Mouse (Mus musculus): ENCODE measurements around the gene Lrrc31. TPM values are rescaled to one million over a fixed set of nuclear protein-coding genes. Genes with fewer than 3 reads are reported as not detected.
A peak's percentile ranks its signal among the peaks of the same experiment; 100 is the strongest.

Lrrc31 gene
- total RNA-seq, 2 experiments from 2014 or later: not detected

DNA sequence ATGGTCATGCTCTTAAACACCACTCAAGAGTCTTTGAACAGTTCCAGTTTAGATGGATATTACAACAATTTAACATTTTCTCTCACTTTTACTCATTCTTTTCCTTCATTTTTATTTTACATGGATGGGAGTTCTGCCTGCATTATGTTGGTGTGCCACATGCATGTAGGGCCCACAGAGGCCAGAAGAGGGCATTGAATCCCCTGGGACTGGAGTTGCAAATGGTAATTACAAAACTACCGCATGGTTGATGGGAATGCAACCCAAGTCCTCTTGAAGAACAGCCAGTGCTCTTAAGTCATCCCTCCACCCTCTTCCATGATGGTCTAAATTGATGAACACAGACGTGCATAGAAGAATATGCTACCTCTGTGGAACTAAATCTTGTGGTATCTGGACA, 22.8 kb upstream of the Lrrc31 start:
- no peak; the same call in 1 of the 2 replicates for TF ChIP-seq CTCF (IDR thresholded peaks at IDR 0.05)
- intact Hi-C loops (cut with DNase I): no loop called here
- no peak overlapping the region for H3K27ac ChIP-seq
- H3K4me3 ChIP-seq: no peak overlapping the region
- DNase-seq (ENCODE audit: extremely low spot score in 1 of 2, low spot score in 2 of 2): no peak

DNA sequence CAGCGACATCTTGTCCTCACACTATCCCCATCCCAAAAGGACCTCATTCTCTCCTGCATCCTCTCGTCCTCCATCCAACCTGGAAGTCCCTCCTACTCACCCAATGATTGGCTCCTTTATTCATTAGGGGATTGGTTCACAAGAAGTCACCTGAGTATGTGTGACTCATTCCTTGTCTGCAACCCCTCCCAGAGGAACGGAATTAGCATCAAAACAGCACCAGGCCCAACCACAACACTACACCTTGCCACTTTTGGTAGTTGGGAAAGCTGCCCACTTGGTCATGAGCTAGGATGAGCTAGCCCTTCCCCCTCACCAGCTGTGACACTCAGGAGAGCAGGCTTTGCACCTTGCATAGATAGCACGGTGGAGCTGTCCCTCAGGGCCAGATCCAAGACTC, 22.4 kb upstream of the Lrrc31 start:
- Histone ChIP-seq H3K4me3 (no peak overlapping the region), H3K27ac (no peak overlapping the region)
- no peak for DNase-seq (ENCODE audit: extremely low spot score in 1 of 2, low spot score in 2 of 2)
- no peak for TF ChIP-seq CTCF (IDR thresholded peaks at IDR 0.05)
- intact Hi-C loops (cut with DNase I): no loop called here

DNA sequence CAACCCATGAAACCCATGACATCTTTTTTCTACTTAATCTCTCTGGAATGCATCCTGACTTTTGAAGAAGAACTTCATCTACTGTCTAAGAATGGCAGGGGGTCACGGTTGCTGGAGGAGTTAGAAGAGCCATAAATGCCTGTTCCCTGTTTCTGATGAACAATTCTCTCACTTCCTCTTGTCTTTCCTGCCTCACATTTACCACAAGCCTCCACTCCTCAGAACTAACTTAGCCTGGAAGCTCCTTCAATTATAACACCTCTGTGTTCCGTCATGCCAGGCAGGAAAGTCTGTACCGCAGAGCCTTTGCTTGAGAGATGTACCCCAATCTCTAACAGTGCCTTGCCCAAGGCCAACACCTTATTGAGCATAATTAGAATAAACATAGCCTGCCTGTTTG, 19.0 kb upstream of the Lrrc31 start:
- Histone ChIP-seq H3K27ac (no peak overlapping the region), H3K4me3 (no peak overlapping the region)
- no peak for TF ChIP-seq CTCF (IDR thresholded peaks at IDR 0.05)
- intact Hi-C loops (cut with DNase I): no loop called here
- DNase-seq (ENCODE audit: extremely low spot score in 1 of 2, low spot score in 2 of 2): no peak

DNA sequence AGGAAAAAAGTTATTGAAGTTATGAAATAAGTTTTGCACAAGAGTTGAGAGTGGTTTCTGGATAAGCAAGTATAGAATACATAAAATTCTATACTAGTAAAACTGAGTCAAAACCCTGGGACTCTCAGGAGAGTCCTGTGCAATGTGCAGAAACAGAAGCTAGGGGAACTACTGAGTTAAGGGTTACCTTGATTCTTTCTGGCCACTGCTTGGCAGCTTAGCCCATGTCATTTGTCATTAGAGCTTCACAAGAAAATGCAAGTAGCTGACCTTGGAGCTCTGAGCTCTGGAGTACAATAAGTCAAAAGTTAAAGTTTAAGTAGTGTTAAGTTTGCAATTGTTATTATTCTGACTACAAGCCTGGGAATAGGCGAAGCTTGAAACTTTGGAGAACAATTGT, 13.7 kb upstream of the Lrrc31 start:
- no peak for DNase-seq (ENCODE audit: extremely low spot score in 1 of 2, low spot score in 2 of 2)
- no peak overlapping the region for H3K4me3 ChIP-seq
- TF ChIP-seq CTCF (IDR thresholded peaks at IDR 0.05): no peak
- no peak overlapping the region for H3K27ac ChIP-seq
- intact Hi-C loops (cut with DNase I): no loop called here

DNA sequence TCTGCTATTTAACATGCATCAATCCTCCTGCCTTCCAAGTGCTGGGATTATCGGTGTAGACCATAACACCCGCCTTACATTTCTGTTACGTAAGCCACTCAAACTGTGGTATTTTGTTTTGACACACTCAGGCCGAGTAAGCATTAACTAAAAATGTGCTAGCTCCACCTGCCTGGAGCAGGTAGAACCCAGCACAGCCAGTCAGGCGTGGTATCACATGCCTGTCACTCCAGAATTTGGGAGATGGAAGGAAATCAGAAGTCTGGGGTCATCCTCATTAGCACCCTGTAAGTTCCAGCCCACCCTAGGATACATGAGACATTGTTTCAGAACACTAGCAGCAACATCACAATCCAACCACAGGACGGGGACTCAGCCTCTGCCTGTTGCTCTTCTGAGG, 10.5 kb upstream of the Lrrc31 start:
- H3K4me3 ChIP-seq: no peak overlapping the region
- intact Hi-C loops (cut with DNase I): no loop called here
- H3K27ac ChIP-seq: no peak overlapping the region
- no peak for DNase-seq (ENCODE audit: extremely low spot score in 1 of 2, low spot score in 2 of 2)
- no peak for TF ChIP-seq CTCF (IDR thresholded peaks at IDR 0.05)

DNA sequence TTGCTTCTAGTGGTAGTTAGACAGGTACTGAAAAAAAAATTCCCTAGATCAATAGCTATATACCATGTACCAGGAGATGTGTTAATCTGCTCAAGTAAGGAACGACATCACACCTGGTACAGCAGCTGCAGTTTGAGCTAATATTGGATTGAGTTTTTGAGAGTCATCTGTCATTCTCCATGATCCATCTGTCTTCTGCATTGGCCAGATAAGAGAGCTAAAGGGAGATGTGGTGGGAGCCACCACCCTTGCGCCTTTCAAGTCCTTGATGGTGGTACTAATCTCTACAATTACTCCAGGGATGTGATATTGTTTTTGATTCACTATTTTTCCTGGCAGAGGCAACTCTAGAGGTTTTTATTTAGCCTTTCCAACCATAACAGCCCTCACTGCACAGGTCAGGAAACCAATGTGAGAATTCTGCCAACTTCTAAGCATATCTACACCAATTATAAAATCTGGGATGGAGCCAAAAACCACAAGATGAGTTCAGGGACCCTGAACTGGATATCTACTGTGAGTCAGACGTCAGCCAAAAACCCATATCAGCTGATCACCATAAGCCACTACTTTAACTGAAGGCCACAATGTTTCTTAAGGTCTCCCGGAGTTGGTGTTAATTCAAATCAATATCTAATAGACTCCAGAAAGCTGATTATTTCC, 7.1 kb upstream of the Lrrc31 start:
- no peak overlapping the region for H3K4me3 ChIP-seq
- no peak overlapping the region for H3K27ac ChIP-seq
- DNase-seq (ENCODE audit: extremely low spot score in 1 of 2, low spot score in 2 of 2): no peak
- intact Hi-C loops (cut with DNase I): no loop called here
- no peak for TF ChIP-seq CTCF (IDR thresholded peaks at IDR 0.05)

DNA sequence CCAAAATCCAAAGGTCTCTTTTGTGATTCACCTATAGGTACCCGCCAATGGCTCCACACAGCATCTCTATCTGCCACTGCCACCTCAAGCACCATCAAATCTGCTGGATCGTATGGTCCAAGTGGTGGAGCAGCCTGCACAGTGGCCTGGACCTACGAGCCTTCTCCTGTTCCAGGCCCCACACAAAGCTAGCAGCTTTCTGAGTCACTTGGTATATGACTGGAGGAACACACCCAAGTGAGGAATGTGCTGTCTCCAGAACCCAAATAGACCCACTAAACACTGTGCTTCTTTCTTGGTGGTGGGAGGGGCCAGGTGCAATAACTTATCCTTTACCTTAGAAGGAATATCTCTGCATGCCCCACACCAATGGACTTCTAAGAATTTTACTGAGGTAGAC, 6.3 kb upstream of the Lrrc31 start:
- intact Hi-C loops (cut with DNase I): no loop called here
- DNase-seq (ENCODE audit: extremely low spot score in 1 of 2, low spot score in 2 of 2): no peak
- no peak overlapping the region for H3K4me3 ChIP-seq
- no peak overlapping the region for H3K27ac ChIP-seq
- TF ChIP-seq CTCF (IDR thresholded peaks at IDR 0.05): no peak

DNA sequence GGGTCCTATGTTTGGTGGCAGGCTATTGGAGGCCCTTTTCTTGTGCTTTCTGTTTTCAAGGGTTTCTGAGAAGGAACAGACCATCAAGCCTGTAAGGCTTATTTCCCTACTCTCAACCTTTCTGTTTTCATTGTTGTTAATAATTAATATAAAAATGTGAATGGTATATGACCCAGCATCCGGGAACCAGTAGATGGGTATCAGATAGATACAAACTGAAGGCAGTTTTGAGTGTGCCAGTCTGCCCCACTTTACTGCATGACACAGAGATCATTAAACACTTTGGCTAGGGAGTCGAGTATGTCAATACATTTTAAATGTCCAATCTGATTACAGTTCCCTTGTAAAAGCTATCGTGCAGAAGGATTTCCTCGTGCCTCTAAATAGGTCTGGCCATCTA, 1.8 kb downstream of the Lrrc31 start:
- intact Hi-C loops (cut with DNase I): loop anchor here (5.0 to 10.0 kb wide), 2 partner anchors 94 to 437 kb away; partner anchors contain the start of gene Sec62
- DNase-seq (ENCODE audit: extremely low spot score in 1 of 2, low spot score in 2 of 2): no peak
- no peak for TF ChIP-seq CTCF (IDR thresholded peaks at IDR 0.05)
- Histone ChIP-seq H3K27ac (no peak overlapping the region), H3K4me3 (no peak overlapping the region)

DNA sequence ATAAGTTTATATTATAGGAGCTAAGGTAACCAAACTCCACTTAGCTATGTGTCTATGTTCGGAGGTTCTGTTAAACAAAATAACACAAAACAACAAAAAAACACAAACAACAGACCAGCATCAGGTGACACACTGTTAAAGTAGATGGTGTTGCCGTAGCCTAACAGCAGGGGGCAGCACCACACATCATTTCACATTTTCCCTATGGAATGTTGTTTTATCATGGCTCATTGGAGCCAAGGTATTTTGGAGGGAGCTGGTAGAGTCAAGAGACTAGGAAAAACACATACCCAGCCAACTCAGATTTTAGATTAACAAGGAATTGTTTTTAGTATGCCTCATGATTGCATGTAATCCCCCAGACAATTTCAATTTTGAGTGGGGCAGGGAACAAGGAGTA, 3.3 kb downstream of the Lrrc31 start:
- Histone ChIP-seq H3K27ac (no peak overlapping the region), H3K4me3 (no peak overlapping the region)
- intact Hi-C loops (cut with DNase I): loop anchor here (5.0 to 10.0 kb wide), 2 partner anchors 96 to 438 kb away; partner anchors contain the start of gene Sec62
- peak; percentile 42 to 61 for DNase-seq (ENCODE audit: extremely low spot score in 1 of 2, low spot score in 2 of 2)
- peak; percentile 89 for TF ChIP-seq CTCF (IDR thresholded peaks at IDR 0.05)

DNA sequence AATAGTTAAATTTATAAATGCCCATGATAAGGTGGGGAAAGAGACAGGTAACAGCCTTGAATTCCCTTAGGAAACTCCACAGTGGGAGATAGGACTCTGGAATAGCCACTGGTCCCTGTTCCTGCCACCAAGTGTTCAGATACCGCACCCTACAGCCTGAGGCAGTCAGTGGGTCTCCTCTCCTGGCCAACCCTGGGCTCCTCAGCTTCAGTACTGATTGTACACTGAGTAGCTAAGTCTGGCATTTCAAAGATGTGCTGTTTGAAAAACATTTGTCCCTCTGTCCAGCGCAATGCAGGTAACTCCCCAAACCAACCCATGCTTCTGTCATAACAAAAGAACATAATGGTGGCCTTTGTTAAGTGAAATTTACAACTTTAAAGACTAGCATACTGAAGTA, 4.0 kb downstream of the Lrrc31 start:
- DNase-seq (ENCODE audit: extremely low spot score in 1 of 2, low spot score in 2 of 2): no peak
- intact Hi-C loops (cut with DNase I): loop anchor here (5.0 to 10.0 kb wide), 2 partner anchors 97 to 439 kb away; partner anchors contain the start of gene Sec62
- no peak for TF ChIP-seq CTCF (IDR thresholded peaks at IDR 0.05)

DNA sequence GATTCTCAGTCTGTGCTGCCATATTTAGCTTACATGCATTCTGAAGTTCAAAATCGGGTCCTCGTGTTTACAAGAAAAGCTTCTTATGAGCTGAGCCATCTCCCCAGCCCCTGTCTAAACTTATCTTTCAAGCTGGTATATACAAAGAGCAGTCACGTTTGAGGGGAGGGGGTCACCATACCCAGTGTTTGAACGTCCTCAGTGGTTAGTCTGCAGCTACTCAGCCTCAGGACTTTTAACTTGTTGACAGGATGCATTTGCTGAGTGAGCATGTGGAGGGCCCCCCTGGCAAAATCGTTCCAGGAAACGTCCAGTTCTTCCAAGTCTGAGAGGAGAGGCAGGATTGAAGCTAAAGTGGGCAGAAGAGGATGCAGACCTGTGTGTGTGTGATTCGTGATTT, 8.7 kb downstream of the Lrrc31 start:
- intact Hi-C loops (cut with DNase I): loop anchor here (10.0 kb wide), 1 partner anchor 444 kb away; no protein-coding TSS in a partner anchor

More for the DNA sequence above, 4.0 kb downstream of the Lrrc31 start:
- Histone ChIP-seq H3K27ac (no peak overlapping the region), H3K4me3 (no peak overlapping the region)

DNA sequence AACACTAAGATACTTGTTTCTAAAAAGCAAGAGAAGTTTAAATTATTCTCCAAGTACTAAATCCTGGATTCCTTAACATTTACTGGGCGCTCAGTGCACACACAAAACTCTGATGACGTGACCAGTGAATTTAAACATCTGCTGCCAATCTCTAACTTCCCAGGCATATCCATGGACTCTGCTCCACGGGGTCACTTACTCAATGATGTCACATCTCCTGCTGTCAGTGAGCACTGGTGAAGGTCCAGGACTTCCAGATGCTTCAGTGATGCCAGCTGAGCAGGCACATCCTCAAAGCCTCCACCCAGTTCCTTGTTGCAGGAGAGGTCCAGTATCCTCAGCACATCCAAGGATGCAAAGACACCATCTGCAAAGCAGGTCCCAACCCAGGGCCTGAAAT, 12.4 kb downstream of the Lrrc31 start:
- intact Hi-C loops (cut with DNase I): no loop called here

More for the DNA sequence above, 8.7 kb downstream of the Lrrc31 start:
- no peak for TF ChIP-seq CTCF (IDR thresholded peaks at IDR 0.05)
- Histone ChIP-seq H3K27ac (no peak overlapping the region), H3K4me3 (no peak overlapping the region)
- no peak for DNase-seq (ENCODE audit: extremely low spot score in 1 of 2, low spot score in 2 of 2)

DNA sequence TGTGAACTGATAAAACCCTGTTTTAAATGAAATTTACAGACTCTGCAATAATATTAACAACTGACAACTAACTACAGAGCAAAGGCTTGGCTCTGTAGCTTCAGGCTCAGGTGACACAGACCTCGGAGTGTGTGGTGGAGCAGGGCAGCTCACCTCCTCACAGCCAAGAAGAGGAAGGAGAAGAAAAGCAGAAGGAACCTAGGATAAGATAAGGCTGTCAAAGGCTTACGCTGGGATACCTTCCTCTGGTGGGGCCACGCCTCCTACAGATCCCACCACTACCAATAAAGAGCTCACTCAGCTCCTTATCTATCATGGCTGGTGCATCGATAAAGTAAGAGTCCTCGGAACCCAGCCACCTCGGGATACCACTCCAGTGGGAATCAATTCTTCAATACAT, 16.5 kb downstream of the Lrrc31 start:
- TF ChIP-seq CTCF (IDR thresholded peaks at IDR 0.05): no peak
- intact Hi-C loops (cut with DNase I): no loop called here
- no peak for DNase-seq (ENCODE audit: extremely low spot score in 1 of 2, low spot score in 2 of 2)
- no peak overlapping the region for H3K4me3 ChIP-seq
- H3K27ac ChIP-seq: no peak overlapping the region

More for the DNA sequence above, 12.4 kb downstream of the Lrrc31 start:
- Histone ChIP-seq H3K4me3 (no peak overlapping the region), H3K27ac (no peak overlapping the region)
- DNase-seq (ENCODE audit: extremely low spot score in 1 of 2, low spot score in 2 of 2): no peak
- TF ChIP-seq CTCF (IDR thresholded peaks at IDR 0.05): no peak
